Mouse (Mus musculus): ENCODE data around the gene Fam234b.

Gene Fam234b

GRCm38 (mm10) chr6:135182925-135183324, 14.9 kb upstream of the Fam234b start:
- DNase-seq (ENCODE audit: low read depth, low spot score) = no peak

GRCm38 (mm10) chr6:135183961-135184360, 13.8 kb upstream of the Fam234b start:
- no peak for DNase-seq (ENCODE audit: low read depth, low spot score)

GRCm38 (mm10) chr6:135187076-135187917, 10.5 kb upstream of the Fam234b start:
- DNase-seq (ENCODE audit: low read depth, low spot score) = no peak

GRCm38 (mm10) chr6:135188629-135189028, 9.1 kb upstream of the Fam234b start:
- DNase-seq (ENCODE audit: low read depth, low spot score) = no peak

- DNase-seq (ENCODE audit: low read depth, low spot score) = no peak
Observed at GRCm38 (mm10) chr6:135190122-135190521, 7.7 kb upstream of the Fam234b start.

- no peak for DNase-seq (ENCODE audit: low read depth, low spot score)
Observed at GRCm38 (mm10) chr6:135191906-135192305, 5.9 kb upstream of the Fam234b start.

- no peak for DNase-seq (ENCODE audit: low read depth, low spot score)
Observed at GRCm38 (mm10) chr6:135192993-135193392, 4.8 kb upstream of the Fam234b start.

- DNase-seq (ENCODE audit: low read depth, low spot score) = no peak
Observed at GRCm38 (mm10) chr6:135193733-135194132, 4.0 kb upstream of the Fam234b start.

GRCm38 (mm10) chr6:135194907-135195306, 2.9 kb upstream of the Fam234b start:
- no peak for DNase-seq (ENCODE audit: low read depth, low spot score)

GRCm38 (mm10) chr6:135196707-135197106, 1.1 kb upstream of the Fam234b start:
- DNase-seq (ENCODE audit: low read depth, low spot score) = no peak

- DNase-seq (ENCODE audit: low read depth, low spot score) = no peak
Observed at GRCm38 (mm10) chr6:135197446-135197845, 331 bp upstream of the Fam234b start.

GRCm38 (mm10) chr6:135198726-135199125, 949 bp downstream of the Fam234b start:
- DNase-seq (ENCODE audit: low read depth, low spot score) = no peak

GRCm38 (mm10) chr6:135200122-135200957, 2.6 kb downstream of the Fam234b start:
- DNase-seq (ENCODE audit: low read depth, low spot score) = no peak

GRCm38 (mm10) chr6:135202668-135203067, 4.9 kb downstream of the Fam234b start:
- DNase-seq (ENCODE audit: low read depth, low spot score) = no peak

- no peak for DNase-seq (ENCODE audit: low read depth, low spot score)
Observed at GRCm38 (mm10) chr6:135203737-135204136, 6.0 kb downstream of the Fam234b start.

- no peak for DNase-seq (ENCODE audit: low read depth, low spot score)
Observed at GRCm38 (mm10) chr6:135204869-135205268, 7.1 kb downstream of the Fam234b start.

GRCm38 (mm10) chr6:135205802-135206201, 8.0 kb downstream of the Fam234b start:
- DNase-seq (ENCODE audit: low read depth, low spot score) = no peak

GRCm38 (mm10) chr6:135206909-135207308, 9.1 kb downstream of the Fam234b start:
- no peak for DNase-seq (ENCODE audit: low read depth, low spot score)

- DNase-seq (ENCODE audit: low read depth, low spot score) = no peak
Observed at GRCm38 (mm10) chr6:135211169-135211568, 13.4 kb downstream of the Fam234b start.

- DNase-seq (ENCODE audit: low read depth, low spot score) = no peak
Observed at GRCm38 (mm10) chr6:135212666-135213065, 14.9 kb downstream of the Fam234b start.

GRCm38 (mm10) chr6:135218330-135218729, 20.6 kb downstream of the Fam234b start:
- no peak for DNase-seq (ENCODE audit: low read depth, low spot score)

- no peak for DNase-seq (ENCODE audit: low read depth, low spot score)
Observed at GRCm38 (mm10) chr6:135219916-135220315, 22.1 kb downstream of the Fam234b start.

Data from embryo, embryonic 11.5 days (tissue).